Mouse (Mus musculus) kidney, adult 9 months (tissue): ENCODE measurements around the gene Bmp4.
A peak's percentile ranks its signal among the peaks of the same experiment; 100 is the strongest.

Source experiments
- DNase-seq: peaks from one replicate; pipeline ENCODE4 v3.0.0; 2022

The Bmp4 gene

GRCm38 (mm10) chr14:46390249-46390775 lies at the start of gene Bmp4:
TSS of gene Bmp4 (minus strand) at chr14:46390669.
- peak; percentile 40 for DNase-seq

DNA sequence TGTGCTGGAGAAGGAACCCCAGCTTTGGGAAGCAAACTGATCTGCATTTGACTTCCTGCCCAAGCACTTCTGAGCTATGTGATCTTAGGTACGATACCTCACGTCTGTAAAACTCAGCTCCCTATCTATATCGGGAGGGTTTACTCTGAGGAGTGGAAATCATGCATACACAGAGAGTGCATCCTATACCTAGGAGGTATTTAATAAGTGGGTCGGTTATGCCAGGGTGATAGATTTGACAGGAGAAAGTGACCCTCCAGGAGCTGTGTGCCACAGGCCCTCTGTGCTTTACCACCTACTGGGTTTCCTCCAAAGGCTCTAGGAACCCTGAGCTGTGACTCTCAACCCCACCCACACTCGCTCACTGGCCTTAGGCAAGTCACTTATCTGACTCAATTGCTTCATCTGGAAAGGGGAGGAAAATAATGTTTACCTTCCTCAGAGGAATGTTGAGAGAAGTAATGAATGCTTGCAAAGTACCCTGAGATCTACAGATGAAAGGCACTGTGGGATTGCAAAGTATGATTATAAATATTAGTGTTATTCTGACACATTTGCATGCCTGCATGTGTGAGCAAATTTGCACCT lies 49.1 kb upstream of the Bmp4 start:
- DNase-seq: no peak

- DNase-seq: no peak
Measured at GRCm38 (mm10) chr14:46436471-46437090, 46.1 kb upstream of the Bmp4 start.

DNA sequence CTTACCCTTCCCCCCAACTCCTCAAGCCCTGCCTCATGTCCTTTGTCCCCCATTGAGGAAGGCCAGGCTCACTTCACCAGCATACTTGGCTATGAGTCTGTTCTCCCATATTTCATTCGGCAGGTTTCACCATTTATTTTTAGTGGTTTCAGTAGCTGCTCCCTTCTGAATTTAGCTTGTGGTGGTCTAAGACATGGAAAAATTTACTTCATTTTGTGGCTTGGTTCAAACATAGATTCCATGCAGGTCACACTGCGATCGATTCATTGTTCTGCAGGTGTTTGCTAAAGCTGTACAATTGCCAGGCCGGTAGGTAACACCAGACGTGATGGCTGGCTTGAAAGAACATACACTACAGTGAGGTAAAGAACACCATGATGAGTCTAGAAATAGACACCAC lies 39.8 kb upstream of the Bmp4 start:
- no peak for DNase-seq

DNA sequence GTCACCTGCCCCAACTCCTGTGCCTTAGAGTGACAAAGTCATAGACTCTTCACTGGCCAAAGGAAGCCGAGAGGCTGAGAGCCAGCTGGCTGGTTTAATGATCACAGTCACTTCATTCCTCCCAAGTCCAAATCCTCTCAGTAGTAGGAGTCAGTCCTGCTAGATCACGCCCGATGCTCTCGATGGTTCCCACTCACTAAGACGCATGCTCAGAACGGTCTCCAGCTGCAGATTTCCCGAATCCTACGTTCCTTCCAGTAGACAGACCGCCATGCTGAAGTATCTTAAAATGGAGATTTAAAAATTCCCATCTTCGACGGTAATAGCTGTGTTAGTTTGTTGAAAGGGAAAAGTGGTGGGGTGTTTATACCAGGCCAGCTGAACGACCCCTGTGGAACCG lies 36.8 kb upstream of the Bmp4 start:
- no peak for DNase-seq

DNA sequence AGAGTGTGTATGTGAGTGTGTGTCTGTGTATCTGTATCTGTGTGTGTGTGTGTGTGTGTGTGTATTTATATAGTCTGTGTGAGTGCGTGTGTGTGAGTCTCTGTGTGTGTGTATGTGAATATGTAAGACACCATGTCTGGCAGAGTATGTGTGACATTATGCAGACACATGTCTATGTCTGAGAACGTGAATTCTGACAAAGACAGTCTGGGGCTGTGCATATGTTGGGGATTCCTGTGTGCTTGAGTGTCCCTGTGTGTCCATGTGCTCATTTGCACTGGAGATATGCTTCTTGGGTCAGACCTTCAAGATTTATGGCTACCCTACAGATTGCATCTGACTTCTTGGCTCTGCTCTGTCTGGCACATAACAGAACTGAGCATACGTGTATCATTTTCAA lies 31.4 kb upstream of the Bmp4 start:
- no peak for DNase-seq

GRCm38 (mm10) chr14:46419269-46419668 lies 28.8 kb upstream of the Bmp4 start:
- peak; percentile 36 for DNase-seq

GRCm38 (mm10) chr14:46418371-46419097 lies 28.1 kb upstream of the Bmp4 start:
- no peak for DNase-seq

- DNase-seq: no peak
Measured at GRCm38 (mm10) chr14:46412497-46413000, 22.1 kb upstream of the Bmp4 start.

DNA sequence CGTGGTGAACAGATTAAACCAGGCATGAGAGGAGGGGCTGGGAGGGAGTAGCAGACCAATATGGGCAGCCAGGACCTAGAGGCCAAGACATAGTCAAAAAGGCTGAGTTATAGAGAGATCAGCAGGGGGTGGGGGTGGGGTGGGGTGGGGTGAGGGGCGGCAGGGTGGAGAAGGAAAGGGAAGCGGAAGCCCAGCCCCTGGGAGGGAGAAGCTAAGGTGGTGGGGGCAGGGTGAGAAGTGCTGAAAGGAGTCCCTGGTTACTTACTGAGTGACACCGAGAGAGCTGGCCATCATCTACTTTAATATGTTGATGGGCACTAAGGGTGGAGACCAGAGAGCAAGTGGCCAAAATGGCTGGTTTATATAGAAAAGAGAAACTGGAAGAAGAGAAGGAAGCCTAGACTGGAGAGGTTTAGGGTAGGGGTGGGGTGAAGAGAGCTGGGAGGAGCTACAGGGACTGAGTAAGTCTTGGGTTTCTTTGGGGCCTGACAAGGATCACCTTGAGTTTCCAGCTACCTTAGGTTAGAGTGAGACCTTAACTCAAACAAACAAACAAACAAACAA lies 20.2 kb upstream of the Bmp4 start:
- no peak for DNase-seq

- no peak for DNase-seq
Measured at GRCm38 (mm10) chr14:46409016-46409415, 18.5 kb upstream of the Bmp4 start.

DNA sequence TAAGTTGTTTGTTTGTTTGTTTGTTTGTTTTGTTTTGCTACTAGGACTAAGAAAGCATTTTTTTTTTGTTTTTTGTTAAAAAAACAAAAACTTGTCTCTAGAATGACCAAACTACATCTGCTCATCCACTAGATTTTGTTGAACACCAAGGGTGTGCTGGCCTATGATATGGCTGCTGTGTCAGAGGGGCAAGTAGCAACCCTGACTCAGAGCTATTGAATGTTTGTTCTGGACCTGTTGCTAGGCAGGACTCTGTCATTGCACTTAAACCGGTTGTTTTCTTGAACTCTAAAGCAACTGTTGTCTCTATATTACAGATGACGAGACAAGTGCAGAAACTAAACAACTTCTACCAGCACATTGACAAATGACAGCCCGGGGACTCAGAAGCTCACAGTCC lies 17.9 kb upstream of the Bmp4 start:
- no peak for DNase-seq

DNA sequence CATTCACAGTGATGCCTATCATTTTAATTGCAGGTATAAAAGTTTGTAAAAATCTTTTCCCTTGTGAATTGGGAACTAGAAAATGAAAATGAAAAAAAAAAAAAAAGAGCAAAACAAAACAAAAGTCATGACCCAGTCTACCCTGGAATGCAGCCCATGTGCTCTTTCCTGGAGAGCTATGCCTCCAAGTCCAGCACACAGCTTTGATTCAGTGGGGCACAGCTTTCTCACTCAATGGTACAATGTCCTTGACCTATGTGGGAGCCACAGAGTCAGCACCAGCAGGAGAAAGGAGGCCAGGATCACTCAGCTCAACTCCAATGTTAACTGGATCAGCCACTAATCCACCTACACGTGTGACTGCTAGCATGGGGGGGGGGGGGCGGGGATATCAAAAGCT lies 9.5 kb upstream of the Bmp4 start:
- no peak for DNase-seq

GRCm38 (mm10) chr14:46398091-46398695 lies 7.7 kb upstream of the Bmp4 start:
- DNase-seq: no peak

GRCm38 (mm10) chr14:46391621-46392170 lies 1.2 kb upstream of the Bmp4 start:
- DNase-seq: no peak

DNA sequence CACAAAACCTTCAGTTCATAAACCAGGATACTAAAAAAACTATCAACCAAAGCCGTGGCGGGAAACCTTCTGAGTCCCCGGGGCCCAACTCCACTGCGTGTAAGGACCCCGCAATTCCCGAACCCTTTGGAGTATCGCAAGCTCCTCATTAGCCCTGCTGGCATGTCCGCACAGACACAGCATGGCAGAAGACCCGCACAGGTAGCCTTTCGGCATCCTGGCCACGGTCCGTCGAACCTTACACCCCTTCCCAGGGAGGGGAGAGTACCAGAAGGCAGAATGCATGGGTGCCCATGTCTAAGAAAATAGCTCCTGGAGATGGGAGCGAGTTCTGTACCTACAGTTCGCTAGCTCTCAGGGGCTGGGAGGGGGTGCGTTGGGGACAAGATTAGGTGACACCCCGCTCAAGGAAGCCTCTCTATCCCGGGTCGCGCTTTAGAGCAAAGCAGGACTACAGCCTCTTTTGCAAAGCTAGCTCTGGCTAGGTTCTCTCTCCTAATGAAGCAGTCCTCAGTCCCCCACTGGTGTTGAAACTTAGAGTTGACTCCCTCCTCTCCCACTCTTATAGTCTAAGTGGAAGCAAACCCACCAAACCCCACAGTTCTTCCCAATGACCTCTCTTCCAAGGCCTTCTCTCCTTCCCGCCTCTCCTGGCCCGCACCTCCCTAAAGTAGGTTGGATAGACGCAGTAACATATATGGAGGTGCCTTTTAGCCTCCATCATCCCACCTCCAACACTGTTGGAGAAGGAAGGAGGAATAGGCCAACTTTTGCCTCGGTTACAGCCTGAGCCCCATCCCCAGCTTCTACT lies 826 bp downstream of the Bmp4 start:
- no peak for DNase-seq

- DNase-seq: peak; percentile 65
Measured at GRCm38 (mm10) chr14:46388636-46389035, 1.8 kb downstream of the Bmp4 start.

- peak; percentile 70 for DNase-seq
Measured at GRCm38 (mm10) chr14:46387821-46388481, 2.5 kb downstream of the Bmp4 start.

DNA sequence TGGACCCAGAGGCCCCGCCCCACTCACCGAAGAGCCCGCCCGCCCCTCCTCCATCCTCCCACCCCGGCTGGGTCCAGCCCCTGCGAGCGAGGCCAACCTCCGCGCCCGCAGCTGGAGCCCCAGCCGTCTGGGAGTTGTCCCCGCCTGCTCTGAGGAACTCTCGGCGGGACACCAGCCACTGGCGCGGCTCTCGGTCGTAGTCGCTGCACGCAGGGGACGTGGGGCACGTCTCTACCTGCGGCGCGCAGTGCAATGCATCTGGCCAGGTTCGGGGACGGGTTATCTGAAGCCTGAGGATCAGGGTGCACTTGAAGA lies 3.2 kb downstream of the Bmp4 start:
- peak; percentile 87 for DNase-seq

- peak; percentile 37 for DNase-seq
Measured at GRCm38 (mm10) chr14:46386478-46387356, 3.8 kb downstream of the Bmp4 start.
